Mouse (Mus musculus) CD8-positive naive resting alpha-beta T cell, adult 2 months (primary cell): ENCODE data around the gene Sec22b.

ENCODE experiments used
- DNase-seq, 2 experiments: peaks; one replicate each; pipeline ENCODE4 v3.0.0; 2022; ENCODE audit warnings: low read depth in 2 of 2, low spot score in 2 of 2

Sec22b gene

GRCm38 (mm10) chr3:97900516-97901490 lies at the start of gene Sec22b:
TSS of gene Sec22b (plus strand) at chr3:97901190.
- peak; percentile 82 for DNase-seq

- DNase-seq, result no peak
Measured at GRCm38 (mm10) chr3:97851803-97852202, 49.2 kb upstream of the Sec22b start.

DNA sequence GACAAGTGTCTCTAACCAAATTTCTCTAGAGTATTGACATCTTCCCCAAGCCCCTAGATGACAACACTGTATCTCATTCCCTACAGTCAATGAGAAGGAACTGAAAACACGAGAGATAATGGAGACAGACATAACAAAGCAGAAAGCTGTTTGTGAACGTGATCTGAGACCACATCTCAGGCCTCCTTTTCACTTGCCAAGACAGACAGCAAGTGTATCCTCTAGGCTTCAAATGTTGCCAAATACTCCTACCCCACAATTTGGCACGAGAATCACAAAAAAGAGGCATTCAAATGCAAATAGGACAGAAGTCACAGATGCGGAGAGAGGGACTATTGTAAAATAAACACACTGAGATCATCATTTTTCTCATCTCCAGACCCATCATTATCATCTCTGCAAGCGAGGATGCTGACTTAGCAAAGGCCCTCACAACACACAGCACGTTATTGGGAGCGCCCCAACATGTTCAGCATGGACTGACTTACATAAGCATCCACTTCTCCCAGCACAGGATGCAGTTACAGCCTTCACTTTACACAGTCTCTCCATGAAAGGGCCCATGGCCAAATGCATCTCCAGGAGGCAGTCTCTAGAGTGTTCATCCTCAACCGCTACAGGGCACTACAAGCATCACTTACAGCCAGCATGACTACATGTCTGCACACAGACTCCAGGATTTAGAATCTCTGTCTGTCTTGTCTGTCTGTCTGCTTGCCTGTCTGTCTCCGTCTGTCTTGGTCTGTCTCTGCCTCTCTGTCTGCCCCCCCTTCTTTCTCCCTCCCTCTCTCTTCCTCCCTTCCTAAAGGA lies 46.2 kb upstream of the Sec22b start:
- DNase-seq, result no peak

DNA sequence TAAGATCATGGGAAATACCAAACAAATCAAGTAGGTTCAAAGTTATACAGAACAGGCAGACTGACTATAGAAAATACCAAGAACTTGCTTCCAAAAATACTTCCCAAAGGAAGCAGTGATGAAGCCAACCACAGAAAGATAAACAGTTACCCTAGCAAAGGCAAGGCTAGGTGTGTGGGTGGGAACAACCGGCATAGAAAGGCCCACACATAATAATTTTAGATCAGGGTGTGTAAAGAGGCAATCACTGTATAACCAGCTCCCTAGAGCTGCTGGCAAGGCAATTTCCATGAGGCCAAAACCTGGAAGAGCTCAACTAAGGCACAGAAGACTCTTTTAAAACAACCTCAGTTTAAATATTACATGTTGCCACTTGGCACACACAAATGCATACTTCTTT lies 41.6 kb upstream of the Sec22b start:
- DNase-seq, result no peak

GRCm38 (mm10) chr3:97860820-97861451 lies 40.1 kb upstream of the Sec22b start:
- no peak for DNase-seq

DNA sequence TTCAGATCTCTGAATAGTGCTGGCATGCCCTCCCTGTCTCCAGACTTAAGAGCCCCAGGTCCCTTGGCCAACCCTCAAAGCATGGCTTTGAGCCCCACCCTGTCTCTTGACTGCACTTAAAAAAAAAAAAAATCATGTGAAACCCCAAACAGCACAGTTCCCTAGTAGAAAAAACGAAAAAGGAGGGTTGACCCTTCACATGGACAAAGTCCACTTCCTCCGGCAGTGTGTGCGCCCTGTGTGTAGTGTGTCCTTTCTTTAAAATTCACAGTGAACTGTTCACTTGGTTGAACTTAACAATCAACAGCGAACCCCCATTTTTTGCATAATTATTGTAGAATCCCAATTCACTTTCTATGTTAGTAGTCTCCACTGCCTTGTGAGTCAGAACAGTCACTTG lies 34.3 kb upstream of the Sec22b start:
- DNase-seq, result no peak

DNA sequence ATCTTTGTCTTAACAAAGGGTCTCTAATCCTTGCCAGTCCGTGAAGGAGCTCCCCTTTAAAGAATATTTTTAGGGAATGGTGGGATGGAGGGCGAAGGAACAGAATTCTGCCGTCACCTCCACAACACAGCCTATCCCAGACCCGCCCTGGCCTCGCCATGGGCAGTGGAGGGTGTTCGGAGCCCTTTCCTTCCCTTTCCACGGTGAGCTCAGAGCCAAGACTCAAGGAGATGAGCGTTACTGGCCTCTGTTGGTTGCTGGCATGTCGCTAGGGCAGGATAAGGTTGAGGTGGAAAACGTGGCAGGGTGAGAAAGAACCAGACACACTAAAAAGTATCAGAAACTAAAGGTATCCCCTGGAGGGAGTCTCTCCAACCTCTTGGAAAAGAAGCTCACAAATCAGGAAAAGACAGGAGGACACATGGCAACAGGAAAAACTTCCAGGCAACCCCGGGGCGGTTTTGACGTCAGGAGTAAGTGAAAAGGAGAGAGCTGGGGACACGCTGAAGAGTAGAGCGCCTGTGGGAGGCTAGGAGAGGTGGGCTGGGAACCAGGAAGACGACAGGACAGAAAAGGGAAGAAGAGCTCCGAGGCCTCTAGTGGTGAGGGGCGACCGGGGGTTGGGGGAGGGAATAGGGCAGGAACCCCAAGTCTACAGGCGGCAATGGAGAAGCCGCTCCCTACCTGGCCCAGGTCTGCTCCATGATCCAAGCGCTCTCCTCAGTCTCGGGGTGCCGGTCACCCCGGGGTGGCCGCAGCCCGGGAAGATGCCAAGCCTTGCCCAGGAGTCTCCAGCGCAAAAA lies 33.6 kb upstream of the Sec22b start:
- no peak for DNase-seq

DNA sequence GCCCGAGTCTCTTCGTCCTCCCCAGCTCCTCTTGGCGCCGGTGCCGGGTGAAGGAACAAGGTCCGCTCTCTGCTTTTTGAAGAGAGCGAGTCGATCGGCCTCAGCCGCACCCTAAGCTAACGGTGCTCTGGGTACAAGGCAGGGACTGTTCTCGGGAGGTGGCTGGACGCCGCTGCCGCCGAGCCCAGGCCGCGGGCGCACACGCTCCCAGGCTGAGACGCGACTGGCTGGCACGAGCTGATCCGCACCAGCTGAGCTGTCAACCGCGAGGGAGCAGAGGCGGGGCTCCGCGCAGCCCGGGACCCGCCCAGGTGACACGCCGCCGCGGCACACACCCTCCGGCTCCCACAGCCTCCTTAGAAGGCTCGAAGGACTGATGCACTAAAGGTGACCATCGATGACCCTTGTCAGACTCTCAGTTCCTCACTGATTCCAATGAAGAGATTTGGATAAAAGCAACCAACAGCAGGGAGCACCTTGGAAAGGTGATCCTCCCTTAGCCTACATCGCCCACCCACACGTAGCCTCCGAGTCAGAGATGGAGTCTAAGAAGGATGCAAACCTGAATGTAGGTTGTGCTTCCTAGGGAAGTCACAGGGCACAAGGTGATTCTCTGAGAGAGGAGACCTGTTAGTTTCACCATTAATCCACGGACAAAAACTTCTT lies 32.8 kb upstream of the Sec22b start:
- peak in 1 of 2 experiments; percentile 15 for DNase-seq

GRCm38 (mm10) chr3:97868733-97869132 lies 32.3 kb upstream of the Sec22b start:
- DNase-seq, result no peak

DNA sequence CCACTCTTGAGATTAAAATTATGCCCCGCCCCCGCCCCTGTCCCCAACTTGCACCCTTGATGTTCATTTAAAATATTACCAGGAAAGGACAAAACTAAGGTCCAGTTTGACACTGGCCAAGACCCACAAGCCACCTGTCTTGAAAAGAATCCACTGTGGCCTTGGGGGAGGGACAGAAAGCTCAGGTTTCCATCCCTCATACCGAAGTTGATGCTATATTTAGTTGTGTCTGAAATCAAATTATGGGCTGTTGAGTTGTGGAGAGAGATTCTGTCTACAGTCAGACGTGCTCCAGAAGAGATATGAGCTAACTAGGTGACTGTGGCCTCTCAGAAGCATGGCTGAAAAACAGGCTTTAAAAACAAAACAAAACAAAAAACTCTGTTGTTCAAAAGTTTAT lies 31.3 kb upstream of the Sec22b start:
- no peak for DNase-seq

DNA sequence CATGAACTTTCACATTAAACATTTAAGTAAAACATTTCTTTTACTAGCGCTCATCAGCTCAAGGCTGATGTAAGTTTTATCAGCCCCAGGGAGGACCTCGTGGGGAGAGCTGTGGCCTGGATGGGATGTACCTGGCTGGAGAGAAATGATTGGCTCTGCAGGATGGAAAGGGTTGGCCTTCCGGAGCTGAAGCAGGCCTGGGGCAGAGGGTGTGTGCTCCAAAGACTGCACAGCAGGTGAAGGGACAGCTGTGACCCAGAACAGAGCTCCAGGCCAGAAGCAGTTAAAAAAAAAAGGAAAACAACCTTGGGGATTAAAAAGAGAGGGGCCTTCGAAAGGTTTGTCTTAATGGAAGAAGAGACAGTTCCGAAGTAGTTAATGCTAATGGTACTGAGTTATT lies 26.2 kb upstream of the Sec22b start:
- DNase-seq, result no peak

DNA sequence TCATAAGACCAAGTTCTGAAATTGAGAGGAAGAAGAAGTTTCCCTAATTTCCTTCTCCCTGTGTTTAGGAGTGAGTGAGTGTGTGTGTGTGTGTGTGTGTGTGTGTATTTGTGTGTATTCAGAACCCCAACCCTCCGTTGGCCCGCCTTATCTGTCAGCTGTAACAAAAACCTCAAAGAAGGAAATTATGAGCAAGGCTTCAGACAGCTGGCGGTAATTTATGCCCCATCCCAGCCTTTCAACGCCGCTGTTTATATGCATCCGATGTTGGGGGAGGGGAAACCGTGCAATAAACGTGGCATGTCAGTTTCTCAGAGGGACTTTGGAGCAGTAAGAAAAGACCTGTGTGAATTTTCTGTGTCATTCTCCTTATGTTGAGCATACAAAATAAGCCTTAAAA lies 24.7 kb upstream of the Sec22b start:
- DNase-seq, result no peak

DNA sequence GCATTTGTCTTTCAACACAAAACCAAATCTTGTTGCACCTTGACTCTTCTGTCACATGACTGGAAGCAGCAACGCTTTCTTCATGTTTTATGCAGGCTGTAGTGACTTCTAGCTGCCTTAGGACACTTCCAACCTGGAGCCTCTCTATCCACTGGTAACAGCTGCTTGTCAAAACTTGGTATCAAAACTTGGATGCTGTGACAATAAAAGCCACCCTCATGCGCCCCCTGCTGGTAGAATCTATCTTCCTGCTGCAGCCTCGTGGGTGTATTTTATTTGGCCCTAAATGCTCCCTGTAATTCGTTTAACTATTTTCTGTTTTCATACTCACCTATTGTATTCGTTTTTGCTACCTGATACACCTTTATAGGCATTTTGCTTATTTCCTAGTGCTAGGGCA lies 21.8 kb upstream of the Sec22b start:
- peak; percentile 71 to 77 for DNase-seq

DNA sequence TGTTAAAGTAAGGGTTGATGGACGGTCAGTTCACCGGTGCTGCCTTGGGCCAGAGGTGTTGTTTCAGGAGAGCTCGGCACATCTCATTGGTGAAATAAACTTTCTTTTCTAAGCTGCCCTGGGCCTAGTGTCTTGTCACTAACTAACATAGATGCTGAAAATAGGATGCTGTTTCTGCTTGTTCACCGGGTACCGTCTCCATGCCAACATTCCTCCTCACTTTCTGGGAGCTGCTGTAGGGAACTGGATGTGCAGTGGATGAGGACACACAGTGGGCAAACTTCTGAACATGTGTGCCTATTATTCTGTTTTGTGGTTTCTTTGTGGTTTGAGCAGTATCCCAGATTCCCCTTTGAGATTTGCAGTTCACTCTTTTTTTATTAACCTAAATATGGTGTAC lies 19.4 kb upstream of the Sec22b start:
- no peak for DNase-seq

- no peak for DNase-seq
Measured at GRCm38 (mm10) chr3:97887785-97888167, 13.2 kb upstream of the Sec22b start.

GRCm38 (mm10) chr3:97888168-97888901 lies 12.7 kb upstream of the Sec22b start, which contains the start of gene Pde4dip:
TSS of gene Pde4dip (minus strand) at chr3:97888707.
- DNase-seq, result no peak

DNA sequence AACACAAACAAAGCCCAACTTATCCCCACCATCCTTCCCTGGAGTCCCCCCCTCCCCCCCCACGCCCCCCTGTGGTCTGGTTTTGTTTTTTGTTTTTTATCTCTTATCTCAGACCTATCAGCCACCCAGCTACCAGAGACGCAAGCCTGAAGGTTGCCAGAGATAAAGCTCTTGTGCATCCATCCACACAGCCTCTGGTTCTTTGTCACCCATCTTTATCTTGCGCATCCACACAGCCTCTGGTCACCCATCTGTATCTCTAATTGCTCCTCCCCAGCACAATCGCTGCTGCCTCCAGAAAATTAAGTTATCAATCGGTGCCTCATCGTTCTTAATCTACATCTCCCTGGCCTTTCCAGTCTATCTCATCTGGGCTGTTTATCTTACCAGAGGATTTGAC lies 10.8 kb upstream of the Sec22b start:
- DNase-seq, result no peak

GRCm38 (mm10) chr3:97894695-97895094 lies 6.3 kb upstream of the Sec22b start:
- DNase-seq, result peak; percentile 27 to 37

DNA sequence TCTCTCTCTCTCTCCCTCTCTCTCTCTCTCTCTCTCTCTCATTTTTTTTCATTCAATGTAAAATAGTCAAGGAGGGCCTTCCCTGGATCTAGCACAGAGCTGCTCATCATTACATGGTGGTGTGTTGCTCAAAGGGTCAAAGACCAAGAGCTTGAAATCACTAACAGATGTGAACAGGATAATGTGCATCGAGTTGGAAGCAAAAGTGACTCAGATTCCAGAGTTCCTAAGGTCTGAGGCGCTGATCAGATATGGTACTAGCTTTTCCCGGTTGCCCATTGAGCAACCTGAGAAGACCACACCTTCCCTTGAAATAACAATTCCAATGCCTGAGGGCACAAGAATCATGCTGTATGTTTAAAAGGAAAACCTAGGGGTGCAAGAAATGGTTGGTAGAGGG lies 2.6 kb upstream of the Sec22b start:
- no peak for DNase-seq

- no peak for DNase-seq
Measured at GRCm38 (mm10) chr3:97901586-97901985, 596 bp downstream of the Sec22b start.
